Mouse (Mus musculus): ENCODE measurements at regions not wholly inside any gene's neighbourhood (a gene's known extent, or its start where the extent isn't known, plus 50 kb on each side); places are given as distances from the start of the nearest gene placed in this dataset.
"Not testable (repeated sequence)": the region's sequence is repeated elsewhere in the genome, so short reads cannot be mapped to it uniquely, and the experiment has no call there.

- ATAC-seq (replicated peaks; ENCODE audit: low read depth, poor library complexity, severe bottlenecking), result not testable (repeated sequence)
Measured at GRCm38 (mm10) chr10:11801372-11802230, 458.4 kb downstream of the Epm2a start.

GRCm38 (mm10) chr10:11809255-11809654 lies 466.1 kb downstream of the Epm2a start:
- no peak for ATAC-seq (replicated peaks; ENCODE audit: low read depth, poor library complexity, severe bottlenecking)

GRCm38 (mm10) chr10:11822418-11822959 lies 479.3 kb downstream of the Epm2a start:
- ATAC-seq (replicated peaks; ENCODE audit: low read depth, poor library complexity, severe bottlenecking), result no peak

- no peak for ATAC-seq (replicated peaks; ENCODE audit: low read depth, poor library complexity, severe bottlenecking)
Measured at GRCm38 (mm10) chr10:11841094-11841493, 497.9 kb downstream of the Epm2a start.

GRCm38 (mm10) chr10:11841494-11841893 lies 498.3 kb downstream of the Epm2a start:
- no peak for ATAC-seq (replicated peaks; ENCODE audit: low read depth, poor library complexity, severe bottlenecking)

- no peak for ATAC-seq (replicated peaks; ENCODE audit: low read depth, poor library complexity, severe bottlenecking)
Measured at GRCm38 (mm10) chr10:11846141-11846540, 502.9 kb downstream of the Epm2a start.

GRCm38 (mm10) chr10:11875145-11876131 lies 532.2 kb downstream of the Epm2a start:
- no peak for ATAC-seq (replicated peaks; ENCODE audit: low read depth, poor library complexity, severe bottlenecking)

GRCm38 (mm10) chr10:11886237-11886636 lies 543.0 kb downstream of the Epm2a start:
- ATAC-seq (replicated peaks; ENCODE audit: low read depth, poor library complexity, severe bottlenecking), result no peak

GRCm38 (mm10) chr10:11888953-11889352 lies 545.7 kb downstream of the Epm2a start:
- ATAC-seq (replicated peaks; ENCODE audit: low read depth, poor library complexity, severe bottlenecking), result no peak

GRCm38 (mm10) chr10:11922132-11922531 lies 578.9 kb downstream of the Epm2a start:
- ATAC-seq (replicated peaks; ENCODE audit: low read depth, poor library complexity, severe bottlenecking), result no peak

GRCm38 (mm10) chr10:11938164-11938563 lies 595.0 kb downstream of the Epm2a start:
- no peak for ATAC-seq (replicated peaks; ENCODE audit: low read depth, poor library complexity, severe bottlenecking)

GRCm38 (mm10) chr10:11942772-11943171 lies 599.6 kb downstream of the Epm2a start:
- ATAC-seq (replicated peaks; ENCODE audit: low read depth, poor library complexity, severe bottlenecking), result no peak

GRCm38 (mm10) chr10:11960327-11960922 lies 617.2 kb downstream of the Epm2a start:
- no peak for ATAC-seq (replicated peaks; ENCODE audit: low read depth, poor library complexity, severe bottlenecking)

- ATAC-seq (replicated peaks; ENCODE audit: low read depth, poor library complexity, severe bottlenecking), result no peak
Measured at GRCm38 (mm10) chr10:12004966-12005365, 661.8 kb downstream of the Epm2a start.

GRCm38 (mm10) chr10:12005889-12006288 lies 662.7 kb downstream of the Epm2a start:
- no peak for ATAC-seq (replicated peaks; ENCODE audit: low read depth, poor library complexity, severe bottlenecking)

GRCm38 (mm10) chr10:12017286-12017685 lies 674.1 kb downstream of the Epm2a start:
- ATAC-seq (replicated peaks; ENCODE audit: low read depth, poor library complexity, severe bottlenecking), result peak; percentile 60; the same call in 1 of the 2 replicates

- ATAC-seq (replicated peaks; ENCODE audit: low read depth, poor library complexity, severe bottlenecking), result no peak
Measured at GRCm38 (mm10) chr10:12018281-12018680, 675.1 kb downstream of the Epm2a start.

GRCm38 (mm10) chr10:12019159-12019779 lies 676.1 kb downstream of the Epm2a start:
- ATAC-seq (replicated peaks; ENCODE audit: low read depth, poor library complexity, severe bottlenecking), result no peak

GRCm38 (mm10) chr10:12020576-12020975 lies 677.4 kb downstream of the Epm2a start:
- ATAC-seq (replicated peaks; ENCODE audit: low read depth, poor library complexity, severe bottlenecking), result no peak

- peak; percentile 80; the same call in 1 of the 2 replicates for ATAC-seq (replicated peaks; ENCODE audit: low read depth, poor library complexity, severe bottlenecking)
Measured at GRCm38 (mm10) chr10:12035159-12035558, 692.0 kb downstream of the Epm2a start.
